11 mouse cellular contexts compared by ENCODE assay signal in genomic region chr19:4217140-4217539, GRCm38 (mm10). TPM values are rescaled to one million over a fixed set of nuclear protein-coding genes. Genes with fewer than 3 reads are reported as not detected.
DNase-seq lines count a peak whose midpoint lies in the region; ATAC-seq and TF ChIP-seq lines count a peak whose summit lies in the region.
"Had no signal": no experiment of that assay in that cellular context is flagged by ENCODE, and none has a peak within 500 bp of the region (broad histone marks: within the 10 kb centered on the region; RNA-seq: fewer than 3 reads in every experiment).

No protein-coding gene starts in this region.

- no peaks in the 10 kb centered on the region for H3K27me3 ChIP-seq in kidney, embryonic 15.5 days
- no peaks in the 10 kb centered on the region for H3K27me3 ChIP-seq in embryonic facial prominence, embryonic 14.5 days (replicated peaks; ENCODE audit: control insufficient read depth, insufficient read depth, low read length)
- peaks cover 51% of the 10 kb centered on the region for H3K27me3 ChIP-seq in liver, postnatal 0 days (ENCODE audit: insufficient read depth, low read length)
- H3K27me3 ChIP-seq in midbrain, embryonic 14.5 days (ENCODE audit: control insufficient read depth, insufficient read depth, low read length): peaks cover 40% of the 10 kb centered on the region

- H3K9me3 ChIP-seq in kidney, embryonic 15.5 days (replicated peaks): no peaks in the 10 kb centered on the region
- no peaks in the 10 kb centered on the region for H3K9me3 ChIP-seq in embryonic facial prominence, embryonic 14.5 days (ENCODE audit: control insufficient read depth, low read length)
- no peaks in the 10 kb centered on the region for H3K9me3 ChIP-seq in liver, postnatal 0 days (ENCODE audit: low read length)
- H3K9me3 ChIP-seq in midbrain, embryonic 14.5 days (ENCODE audit: control insufficient read depth, low read length): no peaks in the 10 kb centered on the region
- H3K9me3 ChIP-seq: megakaryocyte, embryonic 14.5 days had no signal

- 0 out of 2 replicates have a peak overlapping the region, but pooled peaks have one; percentile 73 for H3K27ac ChIP-seq in kidney, embryonic 15.5 days
- H3K27ac ChIP-seq in embryonic facial prominence, embryonic 14.5 days (replicated peaks; ENCODE audit: low read depth, low read length): peak overlapping the region; percentile 69
- 0 out of 2 replicates have a peak overlapping the region, but pooled peaks have one; percentile 6 for H3K27ac ChIP-seq in liver, postnatal 0 days (ENCODE audit: low read depth)
- no peak overlapping the region for H3K27ac ChIP-seq in midbrain, embryonic 14.5 days (replicated peaks; ENCODE audit: low read depth, low read length)
- H3K27ac ChIP-seq: heart, adult 2 months; hindbrain, postnatal 0 days had no signal

- ATAC-seq in kidney, embryonic 15.5 days (replicated peaks; ENCODE audit: low FRiP score): no peak
- ATAC-seq in embryonic facial prominence, embryonic 14.5 days (ENCODE audit: low read depth): no peak
- no peak for ATAC-seq in liver, postnatal 0 days
- ATAC-seq in midbrain, embryonic 14.5 days (ENCODE audit: low FRiP score, low TSS enrichment): no peak
- ATAC-seq: hindbrain, postnatal 0 days had no signal

- no peak for TF ChIP-seq CTCF in liver, postnatal 0 days (IDR thresholded peaks at IDR 0.05; ENCODE audit: low read depth)

- H3K36me3 ChIP-seq in kidney, embryonic 15.5 days: peaks cover 1% of the 10 kb centered on the region; the same call in 1 of the 2 replicates
- peaks cover 8% of the 10 kb centered on the region for H3K36me3 ChIP-seq in embryonic facial prominence, embryonic 14.5 days (ENCODE audit: control insufficient read depth, insufficient read depth, low read length)
- no peaks in the 10 kb centered on the region for H3K36me3 ChIP-seq in liver, postnatal 0 days (replicated peaks; ENCODE audit: insufficient read depth, low read length)
- H3K36me3 ChIP-seq in midbrain, embryonic 14.5 days (ENCODE audit: control insufficient read depth, insufficient read depth, low read length): no peaks in the 10 kb centered on the region

- no peak overlapping the region for H3K4me3 ChIP-seq in kidney, embryonic 15.5 days (replicated peaks)
- peak overlapping the region; percentile 86; the same call in 1 of the 2 replicates for H3K4me3 ChIP-seq in embryonic facial prominence, embryonic 14.5 days (ENCODE audit: low read depth, low read length)
- no peak overlapping the region for H3K4me3 ChIP-seq in liver, postnatal 0 days (ENCODE audit: low read depth, low read length)
- H3K4me3 ChIP-seq in midbrain, embryonic 14.5 days (replicated peaks; ENCODE audit: low read depth, low read length): no peak overlapping the region
- H3K4me3 ChIP-seq: heart, adult 2 months; megakaryocyte, embryonic 14.5 days had no signal

- peak overlapping the region; percentile 84 for H3K4me2 ChIP-seq in kidney, embryonic 15.5 days
- H3K4me2 ChIP-seq in embryonic facial prominence, embryonic 14.5 days (ENCODE audit: low read depth, low read length): peak overlapping the region; percentile 84
- H3K4me2 ChIP-seq in liver, postnatal 0 days (ENCODE audit: low read depth, low read length): no peak overlapping the region
- H3K4me2 ChIP-seq in midbrain, embryonic 14.5 days (ENCODE audit: low read length): no peak overlapping the region

- 0 out of 2 replicates have a peak overlapping the region, but pooled peaks have one; percentile 11 for H3K9ac ChIP-seq in kidney, embryonic 15.5 days
- peak overlapping the region; percentile 9; the same call in 1 of the 2 replicates for H3K9ac ChIP-seq in embryonic facial prominence, embryonic 14.5 days (ENCODE audit: low read depth, low read length)
- no peak overlapping the region for H3K9ac ChIP-seq in liver, postnatal 0 days (replicated peaks)
- H3K9ac ChIP-seq in midbrain, embryonic 14.5 days (replicated peaks; ENCODE audit: low read length): no peak overlapping the region

- H3K4me1 ChIP-seq in kidney, embryonic 15.5 days: peaks cover 86% of the 10 kb centered on the region
- peaks cover 65% of the 10 kb centered on the region for H3K4me1 ChIP-seq in embryonic facial prominence, embryonic 14.5 days (ENCODE audit: control insufficient read depth, insufficient read depth, low read length)
- peaks cover 66% of the 10 kb centered on the region for H3K4me1 ChIP-seq in liver, postnatal 0 days (ENCODE audit: insufficient read depth)
- 0 out of 2 replicates have a peak, but pooled peaks cover 15% of the 10 kb centered on the region for H3K4me1 ChIP-seq in midbrain, embryonic 14.5 days (ENCODE audit: control insufficient read depth, insufficient read depth, low read length)

- no peak for DNase-seq in kidney, postnatal 10 days
- DNase-seq in NIH3T3 (ENCODE audit: low read depth): peak; percentile 48
- peak; percentile 66 for DNase-seq in embryonic facial prominence, embryonic 14.5 days (ENCODE audit: low spot score)
- DNase-seq in liver, postnatal 0 days: no peak
- DNase-seq in midbrain, embryonic 14.5 days: no peak
- no peak for DNase-seq in layer of hippocampus, adult 11-12 months (ENCODE audit: low spot score)
- DNase-seq: cerebellum, adult 9-11 months; heart, adult 2 months had no signal

- 11% methylated on average over 5 of the region's 5 CpGs for WGBS in kidney, embryonic 15.5 days
- WGBS in embryonic facial prominence, embryonic 14.5 days: 12% methylated on average over 5 of the region's 5 CpGs
- 49% methylated on average over 5 of the region's 5 CpGs for WGBS in liver, postnatal 0 days (ENCODE audit: insufficient replicate concordance)
- WGBS in midbrain, embryonic 14.5 days: 15% methylated on average over 5 of the region's 5 CpGs

- TF ChIP-seq EP300 in liver, postnatal 0 days (IDR thresholded peaks at IDR 0.05; ENCODE audit: low read depth): no peak

RNA-seq across cellular contexts. Expression of gene AC109138.7, which starts 3.0 kb away (rescaled TPM):
- not detected in 2 replicates for polyA plus RNA-seq in kidney, embryonic 15.5 days (2015; fragmentation: Nextera tagmentation; extraction: Ambion mirVana)
- polyA plus RNA-seq in embryonic facial prominence, embryonic 14.5 days (2014; fragmentation: Nextera tagmentation; extraction: Ambion mirVana): not detected in 2 replicates
- polyA plus RNA-seq in liver, postnatal 0 days (2015; fragmentation: Nextera tagmentation; extraction: Ambion mirVana): not detected in 2 replicates
- not detected in 2 replicates for polyA plus RNA-seq in midbrain, embryonic 14.5 days (2014; fragmentation: Nextera tagmentation; extraction: Ambion mirVana)
- polyA plus RNA-seq: heart, adult 2 months; hindbrain, postnatal 0 days had no signal

RNA-seq across cellular contexts. Expression of gene Clcf1, which starts 3.1 kb away (rescaled TPM):
- polyA plus RNA-seq in kidney, embryonic 15.5 days (2015; fragmentation: Nextera tagmentation; extraction: Ambion mirVana): 5.1 and 6.8 TPM in 2 replicates
- 6.0 and 6.3 TPM in 2 replicates for polyA plus RNA-seq in embryonic facial prominence, embryonic 14.5 days (2014; fragmentation: Nextera tagmentation; extraction: Ambion mirVana)
- polyA plus RNA-seq in liver, postnatal 0 days (2015; fragmentation: Nextera tagmentation; extraction: Ambion mirVana): 0.91 and 1.1 TPM in 2 replicates
- polyA plus RNA-seq in midbrain, embryonic 14.5 days (2014; fragmentation: Nextera tagmentation; extraction: Ambion mirVana): 0.08 and 0.46 TPM in 2 replicates

RNA-seq across cellular contexts. Expression of gene Pold4, which starts 14.6 kb away (rescaled TPM):
- polyA plus RNA-seq in kidney, embryonic 15.5 days (2015; fragmentation: Nextera tagmentation; extraction: Ambion mirVana): 23.2 and 27.4 TPM in 2 replicates
- polyA plus RNA-seq in embryonic facial prominence, embryonic 14.5 days (2014; fragmentation: Nextera tagmentation; extraction: Ambion mirVana): 28.1 and 31.3 TPM in 2 replicates
- polyA plus RNA-seq in liver, postnatal 0 days (2015; fragmentation: Nextera tagmentation; extraction: Ambion mirVana): 28.5 and 31.1 TPM in 2 replicates
- polyA plus RNA-seq in midbrain, embryonic 14.5 days (2014; fragmentation: Nextera tagmentation; extraction: Ambion mirVana): 18.5 and 19.1 TPM in 2 replicates

RNA-seq across cellular contexts. Expression of gene Rad9a, which starts 15.7 kb away (rescaled TPM):
- 37.2 and 38.2 TPM in 2 replicates for polyA plus RNA-seq in kidney, embryonic 15.5 days (2015; fragmentation: Nextera tagmentation; extraction: Ambion mirVana)
- polyA plus RNA-seq in embryonic facial prominence, embryonic 14.5 days (2014; fragmentation: Nextera tagmentation; extraction: Ambion mirVana): 28.9 and 32.4 TPM in 2 replicates
- 8.0 and 9.0 TPM in 2 replicates for polyA plus RNA-seq in liver, postnatal 0 days (2015; fragmentation: Nextera tagmentation; extraction: Ambion mirVana)
- 20.3 and 22.7 TPM in 2 replicates for polyA plus RNA-seq in midbrain, embryonic 14.5 days (2014; fragmentation: Nextera tagmentation; extraction: Ambion mirVana)

RNA-seq across cellular contexts. Expression of gene Ppp1ca, which starts 25.3 kb away (rescaled TPM):
- 953 and 971 TPM in 2 replicates for polyA plus RNA-seq in kidney, embryonic 15.5 days (2015; fragmentation: Nextera tagmentation; extraction: Ambion mirVana)
- polyA plus RNA-seq in embryonic facial prominence, embryonic 14.5 days (2014; fragmentation: Nextera tagmentation; extraction: Ambion mirVana): 744 and 800 TPM in 2 replicates
- polyA plus RNA-seq in liver, postnatal 0 days (2015; fragmentation: Nextera tagmentation; extraction: Ambion mirVana): 269 and 284 TPM in 2 replicates
- 591 and 597 TPM in 2 replicates for polyA plus RNA-seq in midbrain, embryonic 14.5 days (2014; fragmentation: Nextera tagmentation; extraction: Ambion mirVana)

Comparison
In these comparisons a context has a peak if more than half of its experiments do, and no peak if none do; other contexts are left out.
1. H3K4me2 ChIP-seq: peak in kidney, embryonic 15.5 days (single experiment) and embryonic facial prominence, embryonic 14.5 days (single experiment); none in liver, postnatal 0 days (single experiment) and midbrain, embryonic 14.5 days (single experiment).
2. H3K9ac ChIP-seq: peak in kidney, embryonic 15.5 days (single experiment) and embryonic facial prominence, embryonic 14.5 days (single experiment); none in liver, postnatal 0 days (single experiment) and midbrain, embryonic 14.5 days (single experiment).
3. DNase-seq: peak in NIH3T3 (single experiment) and embryonic facial prominence, embryonic 14.5 days (single experiment); none in kidney, postnatal 10 days (single experiment), liver, postnatal 0 days (single experiment), midbrain, embryonic 14.5 days (single experiment) and layer of hippocampus, adult 11-12 months (single experiment).